Mouse (Mus musculus) lung, postnatal 0 days (tissue): Measurements from ENCODE around the gene Mib2. TPM values are rescaled to one million over a fixed set of nuclear protein-coding genes. Genes with fewer than 3 reads are reported as not detected.

Experiments
- ATAC-seq: fragments of 200-750 bp; cut with Nextera tagmentation; 2 replicates; pipeline ENCODE4 v1.8.0; 2017; ENCODE audit warnings: moderate library complexity
- DNase-seq: peaks from one replicate; pipeline ENCODE4 v3.0.0-alpha.2; 2016; ENCODE audit warnings: low spot score
- H3K27ac ChIP-seq: fragments of 300-500 bp; sonication (generic); 2 replicates; pipeline ENCODE4 v1.5.1; 2014; ENCODE audit warnings: antibody characterized with exemption, mild to moderate bottlenecking, low read length, mixed read lengths
- H3K27me3 ChIP-seq: fragments of 300-500 bp; sonication (generic); replicated peaks from 2 replicates; pipeline ENCODE4 v1.6.1; 2014; ENCODE audit warnings: low read length, mixed read lengths; ENCODE audit not compliant: insufficient read depth
- H3K36me3 ChIP-seq: fragments of 300-500 bp; sonication (generic); 2 replicates; pipeline ENCODE4 v1.6.1; 2014; ENCODE audit warnings: low read length, mixed read lengths; ENCODE audit not compliant: insufficient read depth
- H3K4me1 ChIP-seq: fragments of 300-500 bp; sonication (generic); 2 replicates; pipeline ENCODE4 v1.6.1; 2014; ENCODE audit warnings: antibody characterized with exemption, low read depth, low read length, mixed read lengths; ENCODE audit not compliant: insufficient read depth
- H3K4me2 ChIP-seq: fragments of 300-500 bp; sonication (generic); replicated peaks from 2 replicates; pipeline ENCODE4 v1.6.1; 2014; ENCODE audit warnings: low read depth, mild to moderate bottlenecking, low read length, moderate library complexity, mixed read lengths
- H3K4me3 ChIP-seq: fragments of 300-500 bp; sonication (generic); 2 replicates; pipeline ENCODE4 v1.5.1; 2014; ENCODE audit warnings: low read depth, low read length
- H3K9ac ChIP-seq: fragments of 300-500 bp; sonication (generic); replicated peaks from 2 replicates; pipeline ENCODE4 v1.6.1; 2014; ENCODE audit warnings: low read depth, mild to moderate bottlenecking
- H3K9me3 ChIP-seq: fragments of 300-500 bp; sonication (generic); 2 replicates; pipeline ENCODE4 v1.6.1; 2016; ENCODE audit warnings: low read length, mixed read lengths
- CTCF ChIP-seq: IDR thresholded peaks from 2 replicates; pipeline ENCODE4 v1.5.1; 2016; ENCODE audit warnings: antibody characterized with exemption, mild to moderate bottlenecking
- EP300 ChIP-seq: IDR thresholded peaks from 2 replicates; pipeline ENCODE4 v1.6.1; 2016; ENCODE audit warnings: antibody characterized with exemption, mild to moderate bottlenecking, control low read depth
- WGBS: fragments of 180-500 bp; shearing (Covaris S2); extraction: QIAGEN DNeasy Blood & Tissue Kit; methylation state at CpG from one replicate; pipeline ENCODE4 v1.1.7; 2014; 5-methylcytosine and 5-hydroxymethylcytosine counted together
- polyA plus RNA-seq: library from polyadenylated mRNA; unstranded; fragments of >200 nt; fragmentation: Nextera tagmentation; extraction: Ambion mirVana; gene quantifications from 2 replicates; pipeline ENCODE4 v1.2.1, GENCODE M21; 2015

Mib2 gene
- polyA plus RNA-seq, 1 experiment from 2014 or later: 16.3 TPM

- H3K9ac ChIP-seq: peak within 1 kb of the TSS; percentile 99
- H3K27me3 ChIP-seq: no peaks in the 10 kb centered on the region
- peak within 1 kb of the TSS; percentile 94 for H3K4me3 ChIP-seq
- no peaks in the 10 kb centered on the region for H3K36me3 ChIP-seq
- peaks cover 5% of the 10 kb centered on the region; the same call in 1 of the 2 replicates for H3K4me1 ChIP-seq
- DNase-seq (peak; percentile 96), ATAC-seq (peak; percentile 95)
- H3K9me3 ChIP-seq: no peaks in the 10 kb centered on the region
- TF ChIP-seq EP300: peak; percentile 15; the same call in 1 of the 2 replicates
- TF ChIP-seq CTCF: no peak
- H3K27ac ChIP-seq: peak within 1 kb of the TSS; percentile 98
- WGBS: under 1% methylated on average over 81 of the region's 83 CpGs
- peak within 1 kb of the TSS; percentile 77 for H3K4me2 ChIP-seq
Measured at GRCm38 (mm10) chr4:155704721-155705591, 36.0 kb upstream of the Mib2 start, which contains the start of gene Ssu72. Ssu72 (plus strand) TSS chr4:155704800.

GRCm38 (mm10) chr4:155703425-155703929 is 34.5 kb upstream of the Mib2 start:
- TF ChIP-seq CTCF (no peak), EP300 (no peak)
- Histone ChIP-seq H3K4me3 (no peak overlapping the region), H3K9ac (no peak overlapping the region), H3K27me3 (no peaks in the 10 kb centered on the region), H3K27ac (no peak overlapping the region), H3K4me1 (peaks cover 5% of the 10 kb centered on the region; the same call in 1 of the 2 replicates), H3K36me3 (no peaks in the 10 kb centered on the region), H3K4me2 (no peak overlapping the region), H3K9me3 (no peaks in the 10 kb centered on the region)
- DNase-seq (no peak), ATAC-seq (no peak)
- 94% methylated on average over 4 of the region's 4 CpGs for WGBS

- no peak overlapping the region for H3K4me3 ChIP-seq
- ATAC-seq: no peak
- H3K4me1 ChIP-seq: no peaks in the 10 kb centered on the region
- TF ChIP-seq CTCF: peak; percentile 80
- no peak for TF ChIP-seq EP300
- no peaks in the 10 kb centered on the region for H3K36me3 ChIP-seq
- no peak overlapping the region for H3K27ac ChIP-seq
- H3K9ac ChIP-seq: no peak overlapping the region
- H3K27me3 ChIP-seq: no peaks in the 10 kb centered on the region; the same call in 1 of the 2 replicates
- H3K9me3 ChIP-seq: no peaks in the 10 kb centered on the region
- peak; percentile 79 for DNase-seq
- no peak overlapping the region for H3K4me2 ChIP-seq
Measured at GRCm38 (mm10) chr4:155700425-155700824, 31.4 kb upstream of the Mib2 start.

DNA sequence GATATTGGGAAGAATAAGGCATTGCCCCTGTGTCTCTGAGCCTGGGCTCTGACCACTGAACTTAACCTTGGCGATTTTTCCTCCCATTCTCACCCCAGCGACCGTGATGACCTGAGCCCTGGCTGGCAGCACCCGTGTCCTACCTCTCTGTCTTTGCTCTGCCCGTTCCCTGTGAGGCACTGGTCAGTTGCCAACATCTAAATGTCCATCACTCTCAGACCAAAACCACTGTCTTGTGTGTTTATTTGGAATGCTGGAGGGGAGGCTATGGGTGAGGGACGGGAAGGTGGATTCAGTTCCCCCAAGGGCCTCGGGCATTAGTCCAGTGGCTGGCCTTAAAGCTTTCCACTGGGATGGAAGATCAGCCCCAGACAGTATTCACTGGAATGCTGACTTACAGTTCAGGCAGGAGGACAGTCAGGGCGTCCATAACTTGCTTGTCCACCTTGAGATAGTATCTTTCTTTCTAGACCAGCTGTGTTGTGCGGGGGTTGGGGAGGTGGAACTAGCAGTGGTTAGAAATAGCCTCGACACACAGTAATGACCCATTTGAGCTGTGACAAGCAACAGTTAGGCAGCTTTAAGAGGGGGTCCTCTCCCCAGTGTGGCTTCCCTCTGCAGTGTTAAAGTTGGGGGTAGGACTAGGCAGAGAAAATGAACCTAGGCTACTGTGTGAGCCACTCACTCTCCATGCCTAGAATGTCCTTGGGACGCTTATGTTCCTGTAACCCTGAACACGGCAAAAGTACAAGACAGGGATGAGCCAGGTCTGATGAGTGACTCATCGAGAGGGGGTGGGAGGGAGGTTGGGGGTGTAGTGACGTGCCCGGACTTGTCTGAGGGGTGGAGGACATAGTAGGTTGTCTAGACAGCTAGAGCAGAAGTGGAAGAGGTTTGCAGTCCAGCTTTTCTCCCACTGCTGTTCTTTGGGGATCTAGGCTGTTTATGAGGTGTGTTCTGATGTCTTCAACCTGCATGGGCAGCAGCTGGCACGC is 27.6 kb upstream of the Mib2 start:
- no peak overlapping the region for H3K27ac ChIP-seq
- no peaks in the 10 kb centered on the region; the same call in none of the 2 replicates for H3K27me3 ChIP-seq
- no peak overlapping the region for H3K4me3 ChIP-seq
- ATAC-seq: no peak
- H3K36me3 ChIP-seq: no peaks in the 10 kb centered on the region
- no peaks in the 10 kb centered on the region for H3K9me3 ChIP-seq
- no peak for DNase-seq
- H3K4me1 ChIP-seq: peaks cover 4% of the 10 kb centered on the region; the same call in 1 of the 2 replicates
- 62% methylated on average over 16 of the region's 16 CpGs for WGBS
- no peak overlapping the region for H3K9ac ChIP-seq
- H3K4me2 ChIP-seq: no peak overlapping the region
- TF ChIP-seq EP300 (no peak), CTCF (no peak)

GRCm38 (mm10) chr4:155695531-155696062 is 26.6 kb upstream of the Mib2 start:
- no peak overlapping the region for H3K27ac ChIP-seq
- no peaks in the 10 kb centered on the region for H3K9me3 ChIP-seq
- H3K27me3 ChIP-seq: no peaks in the 10 kb centered on the region; the same call in none of the 2 replicates
- no peak overlapping the region for H3K4me3 ChIP-seq
- no peak for ATAC-seq
- 0 out of 2 replicates have a peak overlapping the region, but pooled peaks have one; percentile 96 for H3K4me2 ChIP-seq
- TF ChIP-seq CTCF: no peak
- no peak for TF ChIP-seq EP300
- H3K36me3 ChIP-seq: no peaks in the 10 kb centered on the region
- no peak overlapping the region for H3K9ac ChIP-seq
- WGBS: 78% methylated on average over 4 of the region's 4 CpGs
- DNase-seq: no peak
- peaks cover 4% of the 10 kb centered on the region; the same call in 1 of the 2 replicates for H3K4me1 ChIP-seq
